Mouse (Mus musculus) liver, embryonic 14.5 days (tissue): ENCODE measurements around the gene Gpr153. TPM values are rescaled to one million over a fixed set of nuclear protein-coding genes. Genes with fewer than 3 reads are reported as not detected.

ENCODE experiments used
- ATAC-seq: fragments of 200-750 bp; cut with Nextera tagmentation; 2 replicates; pipeline ENCODE4 v1.8.0; 2017; ENCODE audit warnings: moderate number of reproducible peaks, mild to moderate bottlenecking, moderate library complexity; ENCODE audit not compliant: insufficient read depth
- DNase-seq, 3 experiments: peaks; one replicate each; pipeline ENCODE4 v3.0.0-alpha.2; 2012 to 2013; ENCODE audit warnings: low read depth in 3 of 3, low spot score in 3 of 3
- H3K27ac ChIP-seq: fragments of 300-500 bp; sonication (generic); 2 replicates; pipeline ENCODE4 v1.5.1; 2014; ENCODE audit warnings: moderate library complexity, mild to moderate bottlenecking, control low read depth, inconsistent platforms
- H3K27me3 ChIP-seq: fragments of 300-500 bp; sonication (generic); 2 replicates; pipeline ENCODE4 v1.6.1; 2014; ENCODE audit warnings: mild to moderate bottlenecking, low read length, moderate library complexity; ENCODE audit not compliant: control insufficient read depth, insufficient read depth
- H3K36me3 ChIP-seq: fragments of 300-500 bp; sonication (generic); replicated peaks from 2 replicates; pipeline ENCODE4 v1.6.1; 2014; ENCODE audit warnings: low read depth; ENCODE audit not compliant: control insufficient read depth, insufficient read depth
- H3K4me1 ChIP-seq, 2 experiments: fragments of 200-500 bp in 1 of 2; fragments of 300-500 bp in 1 of 2; sonication (generic) in 1 of 2; replicated peaks; 2 replicates each; pipeline ENCODE4 v1.6.1; 2012 to 2014; ENCODE audit warnings: antibody characterized with exemption in 1 of 2, inconsistent platforms in 1 of 2, low read length in 1 of 2; ENCODE audit not compliant: control insufficient read depth in 2 of 2, insufficient read depth in 2 of 2
- H3K4me2 ChIP-seq: fragments of 300-500 bp; sonication (generic); 2 replicates; pipeline ENCODE4 v1.6.1; 2014; ENCODE audit warnings: low read depth, mild to moderate bottlenecking, control low read depth, moderate library complexity
- H3K4me3 ChIP-seq, 2 experiments: fragments of 200-500 bp in 1 of 2; fragments of 300-500 bp in 1 of 2; sonication (generic) in 1 of 2; 2 replicates each; pipeline ENCODE4 v1.5.1; 2012 to 2014; ENCODE audit warnings: low read depth in 2 of 2, low read length in 2 of 2, mild to moderate bottlenecking in 2 of 2, control low read depth in 1 of 2, inconsistent platforms in 1 of 2, moderate library complexity in 1 of 2; ENCODE audit not compliant: insufficient read depth in 1 of 2
- H3K9ac ChIP-seq: fragments of 300-500 bp; sonication (generic); replicated peaks from 2 replicates; pipeline ENCODE4 v1.6.1; 2014; ENCODE audit warnings: mild to moderate bottlenecking, control low read depth, moderate library complexity
- H3K9me3 ChIP-seq: fragments of 300-500 bp; sonication (generic); 2 replicates; pipeline ENCODE4 v1.6.1; 2016; ENCODE audit warnings: low read length, mixed read lengths; ENCODE audit not compliant: control insufficient read depth
- CTCF ChIP-seq: IDR thresholded peaks from 2 replicates; pipeline ENCODE4 v1.5.1; 2016; ENCODE audit warnings: antibody characterized with exemption, low read depth, control low read depth
- EP300 ChIP-seq: IDR thresholded peaks from 2 replicates; pipeline ENCODE4 v1.6.1; 2016; ENCODE audit warnings: antibody characterized with exemption, low read depth
- WGBS: fragments of 180-500 bp; shearing (Covaris S2); extraction: QIAGEN DNeasy Blood & Tissue Kit; methylation state at CpG from one replicate; pipeline ENCODE4 v1.1.7; 2014; ENCODE audit not compliant: insufficient replicate concordance; 5-methylcytosine and 5-hydroxymethylcytosine counted together
- polyA plus RNA-seq, 2 experiments: library from polyadenylated mRNA; depleted of rRNA in 1 of 2; stranded (reverse) in 1 of 2; unstranded in 1 of 2; fragments of >200 nt; fragmentation: Nextera tagmentation in 1 of 2; extraction: Ambion mirVana in 1 of 2; gene quantifications; 2 replicates each; pipeline versions ENCODE4 v1.2.1 to v1.2.3; 2012 to 2014

Gpr153 gene
- polyA plus RNA-seq, 2 experiments, result 0.58 to 1.2 TPM

- Histone ChIP-seq H3K4me3 (peak within 1 kb of the TSS; percentile 84 to 93), H3K4me2 (peak within 1 kb of the TSS; percentile 97), H3K27ac (peak within 1 kb of the TSS; percentile 71), H3K36me3 (peaks cover 9% of the 10 kb centered on the region), H3K27me3 (peaks cover 7% of the 10 kb centered on the region), H3K9me3 (no peaks in the 10 kb centered on the region), H3K9ac (peak within 1 kb of the TSS; percentile 96), H3K4me1 (peaks cover 16 to 20% of the 10 kb centered on the region in 2 experiments)
- WGBS, result under 1% methylated on average over 119 of the region's 119 CpGs
- peak; percentile 66 for TF ChIP-seq EP300
- no peak; the same call in 1 of the 2 replicates for TF ChIP-seq CTCF
- peak; percentile 97 for DNase-seq
- peak; percentile 95 for ATAC-seq
Observed at GRCm38 (mm10) chr4:152296874-152297861, 23.1 kb downstream of the Gpr153 start, which contains the start of gene Icmt. Gene Icmt (plus strand): TSS chr4:152297227.

DNA sequence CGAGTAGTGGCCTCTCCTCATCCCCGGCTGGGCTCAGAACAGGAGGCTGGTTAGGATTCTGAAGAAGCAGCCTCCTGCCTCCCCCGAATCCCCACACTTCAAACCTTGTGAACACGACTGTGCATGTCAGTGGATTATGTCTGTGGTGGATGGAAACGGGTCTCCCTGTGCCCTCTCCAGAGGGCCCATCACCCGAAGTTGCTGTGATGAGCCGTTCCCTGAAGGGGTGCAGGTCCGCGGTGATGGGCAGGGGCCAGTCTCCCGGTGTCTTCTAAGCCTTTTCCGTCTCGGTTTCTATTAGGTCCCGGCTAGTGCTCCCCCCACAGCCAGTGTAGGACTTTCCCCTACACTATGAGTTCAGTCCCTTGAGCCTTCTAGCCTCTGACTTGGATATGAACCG lies 24.8 kb downstream of the Gpr153 start:
- Histone ChIP-seq H3K4me2 (peak overlapping the region; percentile 97), H3K27ac (no peak overlapping the region), H3K4me1 (peaks cover 16 to 20% of the 10 kb centered on the region in 2 experiments), H3K4me3 (no peak overlapping the region), H3K9me3 (no peaks in the 10 kb centered on the region), H3K9ac (no peak overlapping the region; the same call in 1 of the 2 replicates), H3K36me3 (peaks cover 9% of the 10 kb centered on the region), H3K27me3 (no peaks in the 10 kb centered on the region)
- ATAC-seq, result no peak
- TF ChIP-seq EP300 (no peak), CTCF (no peak)
- DNase-seq, result no peak
- 70% methylated on average over 14 of the region's 14 CpGs for WGBS

GRCm38 (mm10) chr4:152300375-152300774 lies 26.3 kb downstream of the Gpr153 start:
- Histone ChIP-seq H3K4me1 (peaks cover 16 to 18% of the 10 kb centered on the region in 2 experiments), H3K4me3 (no peak overlapping the region), H3K4me2 (no peak overlapping the region), H3K36me3 (peaks cover 9% of the 10 kb centered on the region), H3K27me3 (no peaks in the 10 kb centered on the region), H3K9ac (no peak overlapping the region), H3K27ac (no peak overlapping the region), H3K9me3 (no peaks in the 10 kb centered on the region)
- 81% methylated on average over 8 of the region's 8 CpGs for WGBS
- DNase-seq, result no peak
- TF ChIP-seq EP300 (no peak), CTCF (no peak)
- ATAC-seq, result no peak

DNA sequence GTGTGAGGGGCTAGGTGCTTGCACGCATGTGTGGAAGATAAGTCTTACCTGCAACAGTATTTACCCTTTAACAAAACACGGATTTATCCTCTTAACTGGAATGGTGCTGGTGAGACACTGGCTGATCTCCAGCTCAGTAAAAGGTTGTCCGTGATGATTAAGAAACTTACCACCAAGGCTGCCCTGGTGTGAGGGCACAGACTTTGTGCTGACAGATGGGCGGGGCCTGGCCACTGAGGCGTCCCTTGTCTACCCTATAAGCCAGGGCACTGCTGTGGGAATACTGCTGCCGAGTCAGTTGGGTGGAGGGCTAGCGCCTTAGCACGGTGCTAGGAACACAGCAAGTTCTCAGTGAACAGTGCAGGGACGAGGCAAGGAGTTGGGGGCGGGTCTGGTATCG lies 28.0 kb downstream of the Gpr153 start:
- Histone ChIP-seq H3K4me2 (no peak overlapping the region), H3K9ac (no peak overlapping the region), H3K27ac (no peak overlapping the region), H3K4me3 (no peak overlapping the region), H3K27me3 (no peaks in the 10 kb centered on the region), H3K4me1 (peaks cover 8 to 9% of the 10 kb centered on the region in 2 experiments), H3K9me3 (no peaks in the 10 kb centered on the region), H3K36me3 (peaks cover 9% of the 10 kb centered on the region)
- WGBS, result 70% methylated on average over 11 of the region's 11 CpGs
- ATAC-seq, result no peak
- TF ChIP-seq EP300 (no peak), CTCF (no peak)
- DNase-seq, result no peak

- no peak overlapping the region for H3K9ac ChIP-seq
- WGBS, result 75% methylated on average over 10 of the region's 10 CpGs
- no peak overlapping the region for H3K4me2 ChIP-seq
- H3K9me3 ChIP-seq, result no peaks in the 10 kb centered on the region
- no peak for DNase-seq
- no peak overlapping the region for H3K27ac ChIP-seq
- no peak for ATAC-seq
- no peak overlapping the region for H3K4me3 ChIP-seq
- TF ChIP-seq EP300 (no peak), CTCF (no peak)
- H3K4me1 ChIP-seq, result peaks cover 5 to 6% of the 10 kb centered on the region in 2 experiments
- H3K36me3 ChIP-seq, result peaks cover 9% of the 10 kb centered on the region
- no peaks in the 10 kb centered on the region for H3K27me3 ChIP-seq
Observed at GRCm38 (mm10) chr4:152303172-152303571, 29.1 kb downstream of the Gpr153 start.
